ENCODE assay signal across 8 mouse cellular contexts in genomic region chr2:167485501-167486377, GRCm38 (mm10). TPM values are rescaled to one million over a fixed set of nuclear protein-coding genes. Genes with fewer than 3 reads are reported as not detected.
DNase-seq lines count a peak whose midpoint lies in the region; ATAC-seq and TF ChIP-seq lines count a peak whose summit lies in the region.

No protein-coding gene starts in this region.

- intact Hi-C loops in heart, postnatal 36 days (cut with DNase I), result no loop called here

- no peaks in the 10 kb centered on the region for H3K27me3 ChIP-seq in Patski
- H3K27me3 ChIP-seq in liver, embryonic 11.5 days (replicated peaks; ENCODE audit: control insufficient read depth, insufficient read depth, low read length), result no peaks in the 10 kb centered on the region

- H3K36me3 ChIP-seq in liver, embryonic 11.5 days (ENCODE audit: control insufficient read depth, insufficient read depth, low read length), result peaks cover 21% of the 10 kb centered on the region

- POLR2A ChIA-PET in Patski (lab: Charles Lee), result interaction anchor here (1.1 to 1.7 kb wide), 2 partner anchors 16 to 22 kb away, joined by 3 to 4 read pairs; no protein-coding TSS in a partner anchor

- CTCF ChIA-PET in Patski (lab: Charles Lee), result interaction anchor here (1.0 to 1.4 kb wide), 2 partner anchors 9 to 67 kb away, joined by 3 read pairs; no protein-coding TSS in a partner anchor

- ATAC-seq in Patski, result peak; percentile 85
- no peak for ATAC-seq in liver, embryonic 11.5 days (replicated peaks; ENCODE audit: low FRiP score)

- 91% methylated on average over 7 of the region's 7 CpGs for WGBS in liver, embryonic 11.5 days

- peak; percentile 64 for DNase-seq in layer of hippocampus, adult 11-12 months (ENCODE audit: low spot score)
- no peak for DNase-seq in layer of hippocampus, adult 9-10 months (ENCODE audit: low spot score)
- DNase-seq in Patski (ENCODE audit: low read depth, low spot score), result peak; percentile 77
- DNase-seq in cerebellum, adult 9-10 months, result peak; percentile 96
- DNase-seq in heart, postnatal 36 days, result peak; percentile 58 to 61
- DNase-seq in lung, postnatal 4 days, result peak; percentile 51 to 61
- no peak for DNase-seq in liver, embryonic 11.5 days (ENCODE audit: low spot score)
- DNase-seq in embryo, embryonic 10.5 days (ENCODE audit: low spot score), result no peak

- no peaks in the 10 kb centered on the region for H3K9me3 ChIP-seq in liver, embryonic 11.5 days (ENCODE audit: control insufficient read depth, low read length)

- in situ Hi-C loops in Patski (cut with MboI; ENCODE audit: low pct_unique_long_range_greater_than_20kb), result loop anchor here (10.0 kb wide), 1 partner anchor 879 kb away; no protein-coding TSS in a partner anchor

- no peak overlapping the region for H3K27ac ChIP-seq in liver, embryonic 11.5 days (ENCODE audit: low read depth, low read length)

- no peak for TF ChIP-seq CTCF in Patski (IDR thresholded peaks at IDR 0.05)

- H3K4me1 ChIP-seq in liver, embryonic 11.5 days (replicated peaks; ENCODE audit: control insufficient read depth, insufficient read depth, low read length), result no peaks in the 10 kb centered on the region; the same call in 1 of the 2 replicates

- no peak overlapping the region for H3K4me2 ChIP-seq in liver, embryonic 11.5 days

- no peak overlapping the region for H3K4me3 ChIP-seq in liver, embryonic 11.5 days (ENCODE audit: low read depth, low read length)

- no peak overlapping the region for H3K9ac ChIP-seq in liver, embryonic 11.5 days (ENCODE audit: low read depth, low read length)

RNA-seq across cellular contexts. Expression of gene Rnf114, which starts 6.7 kb away (rescaled TPM):
- polyA plus RNA-seq in Patski (2021), result 69.4 TPM
- 10 to 100 TPM; 68.2 to 70.1 TPM for total RNA-seq in heart, postnatal 36 days (2021)
- 55.9 and 57.7 TPM in 2 replicates for polyA plus RNA-seq in liver, embryonic 11.5 days (2014; fragmentation: Nextera tagmentation; extraction: Ambion mirVana)

RNA-seq across cellular contexts. Expression of gene Spata2, which starts 6.9 kb away (rescaled TPM):
- polyA plus RNA-seq in Patski (2021), result 23.7 TPM
- total RNA-seq in heart, postnatal 36 days (2021), result 10 to 100 TPM; 13.6 to 14.6 TPM
- polyA plus RNA-seq in liver, embryonic 11.5 days (2014; fragmentation: Nextera tagmentation; extraction: Ambion mirVana), result 16.2 and 17.5 TPM in 2 replicates

RNA-seq across cellular contexts. Expression of gene Snai1, which starts 52.3 kb away (rescaled TPM):
- 0.10 TPM for polyA plus RNA-seq in Patski (2021)
- total RNA-seq in heart, postnatal 36 days (2021), result 1 to 10 TPM; 1.5 to 2.0 TPM
- 14.3 and 15.2 TPM in 2 replicates for polyA plus RNA-seq in liver, embryonic 11.5 days (2014; fragmentation: Nextera tagmentation; extraction: Ambion mirVana)

Comparison
In these comparisons a context has a peak if more than half of its experiments do, and no peak if none do; other contexts are left out.
1. DNase-seq: peak in layer of hippocampus, adult 11-12 months (single experiment), Patski (single experiment), cerebellum, adult 9-10 months (single experiment), heart, postnatal 36 days (2 of 2) and lung, postnatal 4 days (2 of 2); none in layer of hippocampus, adult 9-10 months (single experiment), liver, embryonic 11.5 days (single experiment) and embryo, embryonic 10.5 days (single experiment).
2. RNA of gene Snai1, which starts 52.3 kb away (polyA plus RNA-seq): 14.3 to 15.2 TPM in liver, embryonic 11.5 days; 0.10 TPM in Patski (single experiment); every median in the first group is over 10 times any median in the second.